Mouse (Mus musculus) thymus, adult 2 months (tissue): Measurements from ENCODE around the gene Shld1.

Source experiments
- CTCF ChIP-seq: fragments of 200-500 bp; IDR thresholded peaks from 2 replicates; pipeline ENCODE4 v1.5.1; 2012; ENCODE audit warnings: mild to moderate bottlenecking, control low read depth, low read length, moderate library complexity, borderline replicate concordance; ENCODE audit not compliant: control insufficient read depth, poor library complexity, insufficient read depth; ENCODE audit errors: extremely low read depth
- POLR2A ChIP-seq: fragments of 200-500 bp; IDR thresholded peaks from 2 replicates; pipeline ENCODE4 v1.6.1; 2012; ENCODE audit warnings: mild to moderate bottlenecking, low read length, control low read depth, moderate library complexity; ENCODE audit not compliant: control insufficient read depth, poor library complexity, insufficient read depth; ENCODE audit errors: extremely low read depth

- TF ChIP-seq POLR2A (no peak), CTCF (no peak)
Observed at GRCm38 (mm10) chr2:132646856-132647745, 39.6 kb upstream of the Shld1 start.
